Mouse (Mus musculus) G1E (cell line): ENCODE results near the gene Grm2.

ENCODE experiments used
- CTCF ChIP-seq: IDR thresholded peaks from 2 replicates; pipeline ENCODE4 v1.5.1; 2012; ENCODE audit warnings: low read depth, low read length, inconsistent platforms, mixed read lengths
- GATA1 ChIP-seq: IDR thresholded peaks from 2 replicates; pipeline ENCODE4 v1.6.1; 2012; ENCODE audit warnings: borderline replicate concordance, low read length, inconsistent platforms, mixed read lengths
- POLR2AphosphoS5 ChIP-seq: IDR thresholded peaks from 2 replicates; pipeline ENCODE4 v1.6.1; 2012; ENCODE audit warnings: low read depth, low read length, inconsistent platforms; ENCODE audit not compliant: insufficient replicate concordance
- TAL1 ChIP-seq: conservative IDR thresholded peaks from 2 replicates; pipeline ENCODE4 v1.6.1; 2012; ENCODE audit warnings: low read depth, low read length, inconsistent platforms, mixed read lengths

DNA sequence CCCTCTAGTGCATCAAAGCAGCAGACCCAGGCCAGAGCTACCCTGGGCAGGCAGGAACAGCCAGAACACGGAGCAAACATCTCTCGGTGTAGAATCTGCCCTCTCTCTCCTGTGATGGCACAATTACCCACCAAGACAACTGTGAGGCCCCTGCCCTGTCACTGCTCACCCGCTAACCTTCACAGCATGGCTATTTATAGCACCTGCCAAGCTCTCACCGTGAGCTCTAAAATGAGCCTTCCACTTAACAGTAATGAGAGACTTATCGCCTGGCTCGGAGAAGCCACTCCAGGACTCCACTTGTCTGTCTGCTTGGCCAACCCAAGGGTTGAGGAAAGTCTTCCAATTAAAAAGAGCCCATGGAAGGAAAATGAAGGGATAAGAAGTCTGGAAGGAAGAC lies 7.3 kb upstream of the Grm2 start:
- TF ChIP-seq GATA1 = no peak
- TF ChIP-seq CTCF = no peak
- TF ChIP-seq TAL1 = no peak
- TF ChIP-seq POLR2AphosphoS5 = no peak
